Mouse (Mus musculus) hindlimb bud, embryonic 11.5 days (tissue): ENCODE measurements around the gene Cyp21a1.
"Not testable (repeated sequence)": the region's sequence is repeated elsewhere in the genome, so short reads cannot be mapped to it uniquely, and the experiment has no call there.

Source experiments
- DNase-seq: peaks from one replicate; pipeline ENCODE4 v3.0.0-alpha.2; 2012; ENCODE audit warnings: low read depth, low spot score; ENCODE audit errors: extremely low spot score

Cyp21a1 gene

DNA sequence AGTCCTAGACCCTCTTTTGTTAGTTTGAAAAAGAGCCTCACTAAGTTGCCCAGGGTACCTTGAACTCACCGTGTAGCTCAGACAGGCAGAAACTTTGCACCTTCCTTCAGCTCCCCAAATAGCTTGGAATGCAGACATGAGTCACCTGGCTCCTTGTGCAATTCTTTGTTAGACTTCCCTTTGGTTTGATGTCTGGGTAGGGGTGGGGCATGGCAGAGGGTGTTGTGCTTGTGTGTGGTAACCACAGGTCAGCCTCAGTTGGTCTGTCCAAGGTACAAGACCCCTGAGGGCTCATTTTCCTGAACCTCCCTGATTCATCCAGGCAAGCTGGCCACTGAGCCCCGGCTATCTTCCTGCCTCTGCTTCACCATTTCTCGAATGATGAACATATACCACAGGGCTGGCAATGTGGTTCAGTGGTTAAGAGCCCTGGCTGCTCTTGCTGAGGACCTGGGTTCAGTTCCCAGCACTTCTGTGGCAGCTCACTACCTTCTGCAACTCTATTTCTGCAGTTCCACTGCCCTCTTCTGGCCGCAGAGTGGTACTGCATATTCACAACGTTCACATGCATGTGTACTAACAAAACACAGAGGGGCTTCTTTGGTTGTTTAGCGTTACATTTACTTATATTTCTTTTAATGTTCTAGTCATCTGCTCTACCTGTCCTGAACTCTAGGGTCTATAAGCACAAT, 656 bp upstream of the Cyp21a1 start:
- DNase-seq: no peak

DNA sequence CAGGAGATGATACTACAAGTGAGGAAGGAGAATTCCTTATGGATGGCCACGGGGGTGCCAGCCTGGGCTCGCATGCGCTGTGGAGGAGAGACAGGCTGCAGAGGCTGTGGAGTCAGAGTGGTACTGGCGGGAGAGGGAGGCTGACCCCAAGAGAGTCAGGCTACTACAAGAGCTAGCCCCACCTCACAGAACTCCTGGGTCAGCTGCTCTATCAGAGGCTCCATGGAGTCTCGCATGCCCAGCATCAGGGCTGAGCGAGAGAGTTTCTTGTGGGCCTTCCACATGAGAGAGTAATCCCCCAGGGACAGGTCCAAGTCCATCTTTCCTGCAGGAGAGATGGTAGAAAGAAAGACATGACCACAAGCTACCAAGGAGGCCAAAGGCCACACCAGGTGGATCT, 994 bp downstream of the Cyp21a1 start:
- DNase-seq: not testable (repeated sequence)

DNA sequence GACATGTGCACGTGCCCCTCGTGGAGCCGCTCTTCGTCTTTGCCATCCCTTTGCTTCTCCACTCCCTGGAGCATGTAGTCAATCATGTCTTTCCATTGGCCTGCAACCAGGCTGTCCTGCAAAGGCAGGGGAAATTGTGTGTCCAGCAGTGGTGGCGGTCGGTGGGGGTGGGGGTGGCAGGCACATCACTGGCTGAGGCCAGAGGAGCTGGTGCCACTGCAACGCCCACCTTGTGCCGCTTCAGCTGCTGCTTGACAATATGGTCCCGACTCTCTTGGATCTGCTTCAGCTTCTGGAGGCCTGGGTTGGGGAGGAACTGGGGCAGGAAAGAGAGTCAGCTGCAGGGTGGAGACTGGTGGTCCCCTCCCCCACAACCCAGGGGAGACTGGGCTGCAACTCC, 1.6 kb downstream of the Cyp21a1 start:
- not testable (repeated sequence) for DNase-seq

DNA sequence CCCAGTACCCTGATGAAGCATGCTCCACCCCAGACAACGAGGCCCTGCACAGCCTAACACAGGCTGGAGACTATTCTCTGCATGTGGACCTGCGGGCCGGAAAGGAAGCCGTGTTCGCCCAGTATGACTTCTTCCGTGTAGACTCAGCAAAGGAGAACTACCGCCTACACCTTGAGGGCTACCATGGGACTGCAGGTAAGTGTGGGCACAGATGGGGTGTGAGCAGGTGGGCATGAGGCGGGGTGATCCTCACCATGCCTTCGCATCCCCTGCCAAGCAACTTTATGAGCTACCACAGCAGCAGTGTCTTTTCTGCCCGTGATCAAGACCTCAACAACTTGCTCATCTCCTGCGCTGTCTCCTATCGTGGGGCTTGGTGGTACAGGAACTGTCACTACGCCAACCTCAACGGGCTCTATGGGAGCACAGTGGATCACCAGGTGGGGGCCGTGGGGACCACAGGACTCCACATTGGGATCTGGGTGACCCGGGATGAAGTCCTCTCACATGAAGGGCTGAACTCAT, 3.5 kb downstream of the Cyp21a1 start:
- not testable (repeated sequence) for DNase-seq

DNA sequence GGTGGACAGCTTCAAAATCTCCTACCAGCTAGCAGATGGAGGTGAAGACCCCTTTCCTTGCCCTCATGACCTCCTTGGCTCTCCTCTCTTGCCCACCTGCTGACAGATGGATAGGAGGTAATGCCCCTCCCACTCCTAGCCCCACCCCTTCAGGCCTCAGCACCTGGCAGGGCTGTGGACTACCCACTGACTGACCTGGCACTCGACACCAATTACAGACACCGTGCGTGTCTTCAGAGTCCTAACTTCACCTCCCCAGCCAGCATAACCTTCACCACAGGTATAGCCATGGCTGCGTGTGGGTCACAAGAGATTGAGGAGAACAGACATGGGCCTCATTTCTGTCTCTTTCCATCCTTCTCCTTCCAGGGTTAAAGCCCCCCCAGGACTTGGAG, 4.8 kb downstream of the Cyp21a1 start:
- DNase-seq: no peak

DNA sequence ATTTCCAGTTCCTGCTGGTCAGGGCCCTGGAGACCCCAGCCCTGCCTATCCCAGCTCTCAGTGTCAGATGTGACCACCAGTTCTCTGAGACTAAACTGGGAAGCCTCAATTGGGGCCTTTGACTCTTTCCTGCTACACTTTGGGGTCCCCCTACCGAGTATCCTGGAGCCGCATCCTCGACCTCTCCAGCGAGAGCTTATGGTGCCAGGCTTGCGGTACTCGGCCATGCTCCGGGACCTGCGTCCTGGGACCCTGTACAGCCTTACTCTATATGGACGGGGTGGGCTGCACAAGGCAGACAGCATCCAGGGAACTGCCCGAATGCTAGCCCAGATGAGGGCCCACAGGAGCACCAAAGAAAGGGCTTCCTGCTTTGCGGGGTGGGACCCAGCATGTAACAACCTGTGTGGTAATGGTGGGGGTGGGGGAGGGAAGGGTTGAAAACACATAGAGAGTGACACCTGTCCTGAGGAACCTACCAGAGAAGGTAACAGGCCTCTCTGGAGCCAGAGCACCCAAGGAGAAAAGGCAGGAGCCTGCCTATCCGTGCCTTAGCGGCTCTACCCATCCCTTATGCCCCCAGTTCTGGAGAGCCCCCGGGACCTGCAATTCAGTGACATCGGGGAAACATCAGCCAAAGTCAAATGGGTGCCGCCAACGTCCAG, 5.4 kb downstream of the Cyp21a1 start:
- DNase-seq: no peak

DNA sequence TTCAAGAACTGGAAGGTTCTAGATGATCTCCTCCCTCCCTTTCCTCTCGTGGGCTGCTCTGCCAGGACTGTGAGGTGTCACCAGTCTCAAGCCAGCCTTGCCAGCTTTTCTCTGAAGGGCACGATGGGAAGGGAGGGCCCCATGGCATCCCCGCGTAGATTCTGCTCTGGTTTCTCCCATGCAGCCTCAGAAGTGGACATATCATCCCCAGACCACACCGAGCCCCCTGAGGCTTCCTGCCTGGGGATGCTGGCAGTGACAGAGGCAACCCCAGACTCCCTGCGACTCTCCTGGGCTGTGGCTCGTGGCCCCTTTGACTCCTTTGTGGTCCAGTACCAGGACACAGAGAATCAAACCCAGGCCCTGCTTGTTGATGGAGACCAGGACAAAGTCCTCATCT, 6.3 kb downstream of the Cyp21a1 start:
- DNase-seq: not testable (repeated sequence)

DNA sequence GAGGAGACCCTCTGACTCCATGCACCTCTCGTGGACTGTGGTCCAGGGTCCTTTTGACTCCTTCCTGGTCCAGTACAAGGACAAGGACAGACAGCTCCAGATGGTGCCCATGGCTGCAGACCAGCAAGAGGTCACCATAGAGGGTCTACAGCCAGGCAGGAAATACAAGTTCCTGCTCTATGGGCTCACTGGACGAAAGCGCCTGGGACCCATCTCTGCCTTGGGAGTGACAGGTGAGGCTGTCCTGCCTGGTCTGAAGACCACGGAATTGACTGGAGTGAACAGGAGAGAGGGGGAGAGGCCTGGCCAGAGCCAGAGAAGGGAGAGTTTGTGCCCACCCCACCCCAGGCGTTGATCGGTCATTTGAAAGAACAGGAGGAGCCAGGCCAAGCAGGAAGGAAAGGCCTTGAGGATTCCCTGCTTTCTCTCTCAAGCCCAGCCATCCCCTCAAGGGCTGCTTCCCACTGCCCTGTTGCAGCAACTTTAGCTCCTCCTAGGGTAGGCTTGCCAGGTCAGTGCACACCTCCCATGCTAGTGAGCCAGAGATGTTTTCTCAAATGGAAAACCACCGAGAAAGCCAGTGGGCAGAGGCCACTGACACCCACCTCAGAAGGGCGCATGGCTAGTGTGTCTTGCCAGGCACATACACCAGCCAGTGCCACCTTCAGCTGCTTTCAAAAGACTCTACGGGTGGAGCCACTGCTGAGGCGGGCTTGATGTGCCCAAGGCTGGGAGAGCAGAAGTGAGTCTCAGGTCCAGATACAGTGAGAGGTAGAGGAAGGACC, 7.0 kb downstream of the Cyp21a1 start:
- not testable (repeated sequence) for DNase-seq

DNA sequence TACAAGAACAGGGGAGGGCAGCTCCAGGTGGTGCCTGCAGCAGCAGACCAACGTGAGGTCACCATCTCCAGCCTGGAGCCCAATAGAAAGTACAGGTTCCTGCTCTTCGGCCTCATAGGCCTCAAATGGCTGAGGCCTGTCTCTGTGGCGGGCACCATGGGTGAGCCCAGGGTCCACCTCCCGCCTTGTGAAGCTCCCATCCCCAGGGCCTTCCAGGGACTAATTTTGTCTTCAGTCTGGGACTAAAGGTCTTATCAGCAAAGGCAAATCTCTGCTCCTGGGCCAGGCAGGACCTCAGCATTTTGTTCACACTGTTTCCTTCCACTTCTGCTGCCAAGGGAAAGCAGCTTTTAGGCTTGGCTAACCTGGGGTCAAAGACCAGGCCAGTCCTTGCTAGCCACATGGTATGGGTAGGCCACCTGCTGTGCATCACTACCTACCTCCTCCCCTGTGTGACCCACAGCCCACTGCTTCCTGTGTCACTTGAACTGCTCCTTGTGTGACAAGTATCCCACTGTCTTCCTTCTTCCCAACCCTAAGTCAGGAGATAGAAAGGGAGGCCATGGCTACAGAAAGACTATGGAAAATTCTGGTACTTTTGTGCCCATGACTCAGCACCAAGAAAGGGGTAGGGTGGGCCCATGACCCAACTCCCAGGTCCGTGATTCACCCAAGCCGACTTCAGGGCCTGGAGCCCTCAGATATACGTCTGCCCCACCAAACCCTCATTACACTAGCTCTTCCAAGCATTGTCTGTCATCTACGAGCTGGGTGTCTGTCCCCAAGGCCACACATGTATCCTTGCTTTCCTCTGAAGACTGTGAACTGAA, 7.8 kb downstream of the Cyp21a1 start:
- DNase-seq: no peak

DNA sequence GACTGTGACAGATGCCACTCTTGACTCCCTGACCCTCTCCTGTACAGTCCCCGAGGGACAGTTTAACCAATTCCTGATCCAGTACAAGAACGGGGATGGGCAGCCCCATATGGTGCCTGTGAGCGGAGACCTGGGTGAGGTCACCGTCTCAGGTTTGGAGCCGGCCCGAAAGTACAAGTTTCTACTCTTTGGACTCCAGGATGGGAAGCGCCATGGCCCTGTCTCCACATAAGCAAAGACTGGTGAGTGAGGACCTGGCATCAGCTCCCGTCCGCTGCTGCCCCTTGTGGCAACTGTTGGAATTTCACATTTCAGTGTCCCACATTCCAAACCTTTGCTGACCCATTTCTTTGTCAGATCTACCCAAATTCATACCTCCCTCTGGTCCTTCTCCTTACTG, 8.7 kb downstream of the Cyp21a1 start:
- DNase-seq: no peak

DNA sequence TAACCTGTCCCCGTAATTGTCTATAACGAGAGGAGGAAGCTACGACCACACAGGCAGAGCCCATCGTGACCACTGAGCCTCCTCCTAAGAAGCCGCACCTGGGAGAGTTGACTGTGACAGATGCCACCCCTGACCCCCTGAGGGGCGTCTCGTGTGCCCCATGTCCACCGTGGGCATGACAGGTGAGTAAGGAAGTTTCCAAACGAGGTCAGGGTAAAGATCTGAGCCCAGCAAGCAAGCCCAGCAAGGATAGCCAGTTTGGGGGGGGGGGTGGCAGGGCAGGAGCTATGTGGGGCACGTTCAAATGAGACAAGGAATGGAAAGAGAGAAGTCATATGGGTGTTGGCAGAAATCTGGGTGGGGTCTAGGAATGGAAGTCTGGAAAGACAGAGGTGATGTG, 9.3 kb downstream of the Cyp21a1 start:
- no peak for DNase-seq

DNA sequence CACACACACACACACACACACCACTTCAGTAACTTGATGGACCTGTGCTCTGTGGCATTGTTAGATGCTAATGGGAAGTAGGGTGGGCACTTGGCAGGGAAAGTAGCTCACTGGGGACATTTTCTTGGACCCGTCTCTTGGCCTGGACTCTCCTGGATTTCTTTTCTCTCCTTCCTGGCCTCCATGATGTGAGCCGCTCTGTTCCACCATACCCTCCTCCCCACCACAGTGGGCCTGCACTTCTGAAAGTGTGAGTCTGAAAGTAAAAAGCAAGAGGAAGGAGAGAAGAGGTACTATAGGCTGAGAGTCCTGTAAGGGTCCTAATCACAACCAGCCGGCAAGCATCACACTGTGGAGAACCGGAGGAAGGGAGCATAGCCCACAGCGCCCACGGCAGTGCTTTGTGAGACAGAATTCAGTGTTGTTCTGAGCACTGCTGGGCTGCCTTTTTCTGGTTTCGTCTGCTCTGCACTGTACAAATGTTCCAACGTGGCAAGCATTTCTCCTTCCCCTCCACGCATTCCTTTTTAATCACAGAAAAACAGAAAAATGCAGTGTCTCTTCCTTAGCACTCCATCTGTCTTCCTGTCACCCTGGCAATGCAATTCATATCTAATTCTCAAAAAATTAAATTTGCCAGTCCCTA, 26.6 kb downstream of the Cyp21a1 start:
- no peak for DNase-seq

DNA sequence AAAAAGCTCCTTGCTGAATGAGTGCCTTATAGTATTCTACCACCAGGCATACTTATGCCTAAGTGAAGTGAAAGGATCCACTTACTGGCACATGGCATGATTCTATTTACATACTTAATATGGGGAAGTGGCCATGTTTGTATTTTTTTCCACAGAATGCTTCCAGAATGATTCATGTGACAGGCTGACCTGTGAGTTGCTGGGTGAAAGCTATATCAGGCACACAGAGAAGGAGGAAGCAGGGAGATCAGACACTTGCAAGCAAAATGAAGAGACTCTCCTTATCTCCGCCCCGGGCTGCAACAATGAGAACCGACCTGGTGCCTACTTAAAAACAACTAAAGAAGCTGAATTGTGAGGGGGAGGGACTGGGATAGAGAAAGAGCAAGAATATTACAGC, 42.9 kb downstream of the Cyp21a1 start:
- DNase-seq: no peak
